Mouse (Mus musculus) heart, postnatal 36 days (tissue): ENCODE measurements around the gene Slc7a6. TPM values are rescaled to one million over a fixed set of nuclear protein-coding genes. Genes with fewer than 3 reads are reported as not detected.
A peak's percentile ranks its signal among the peaks of the same experiment; 100 is the strongest.

ENCODE experiments used
- DNase-seq, 2 experiments: peaks; one replicate each; pipeline ENCODE4 v3.0.0; 2021 to 2022
- intact Hi-C: fragments of 180-260 bp; cut with DNase I; formaldehyde crosslinking; loops from one replicate; pipeline ENCODE4 v1.15.1; 2025
- total RNA-seq, 2 experiments: library from RNA; stranded (reverse); gene quantifications; 2 replicates each; pipeline ENCODE4 v1.2.3; 2021

Slc7a6 gene
- total RNA-seq: 10 to 100 TPM; 11.4 to 12.3 TPM

DNA sequence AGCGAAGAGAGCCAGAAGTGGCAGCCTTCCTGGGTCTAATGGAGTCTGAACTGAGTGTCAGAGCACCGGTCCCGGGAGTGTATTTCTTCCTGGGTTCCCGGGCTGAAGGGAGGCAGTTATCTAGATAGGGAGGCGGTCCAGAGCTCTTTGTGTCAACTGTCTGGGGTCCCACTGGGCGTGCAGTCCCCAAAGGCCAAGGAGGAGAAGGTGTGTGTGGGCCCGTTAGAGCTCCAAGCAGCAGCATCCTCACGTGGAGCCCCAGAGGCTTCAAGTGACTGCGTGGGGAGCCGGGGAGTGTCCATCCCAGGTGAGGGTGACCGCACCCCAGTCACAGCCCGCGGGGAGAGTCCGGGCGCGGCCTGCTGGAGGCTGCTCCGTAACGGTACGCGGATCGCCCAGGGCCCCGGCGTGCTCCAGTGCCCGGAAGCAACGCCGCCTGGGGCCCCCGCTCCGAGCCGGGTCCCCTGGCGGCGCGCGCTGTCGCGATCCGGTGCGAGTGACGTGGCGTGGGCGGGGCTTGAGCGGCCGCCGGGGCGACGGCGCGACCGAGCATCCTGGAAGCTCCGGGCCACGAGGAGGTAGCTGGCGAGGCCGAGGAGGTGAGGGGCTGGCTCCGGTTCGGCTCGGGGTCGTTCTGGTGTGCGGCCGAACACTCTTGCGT is at the start of gene Slc7a6:
Slc7a6 (plus strand) TSS at position 502 of the 661 bp plus-strand sequence.
- DNase-seq: peak; percentile 88 to 92
- intact Hi-C loops: loop anchor here (2.0 kb wide), 1 partner anchor 42 kb away; the partner anchor contains the start of genes Prmt7 and Slc7a6os

DNA sequence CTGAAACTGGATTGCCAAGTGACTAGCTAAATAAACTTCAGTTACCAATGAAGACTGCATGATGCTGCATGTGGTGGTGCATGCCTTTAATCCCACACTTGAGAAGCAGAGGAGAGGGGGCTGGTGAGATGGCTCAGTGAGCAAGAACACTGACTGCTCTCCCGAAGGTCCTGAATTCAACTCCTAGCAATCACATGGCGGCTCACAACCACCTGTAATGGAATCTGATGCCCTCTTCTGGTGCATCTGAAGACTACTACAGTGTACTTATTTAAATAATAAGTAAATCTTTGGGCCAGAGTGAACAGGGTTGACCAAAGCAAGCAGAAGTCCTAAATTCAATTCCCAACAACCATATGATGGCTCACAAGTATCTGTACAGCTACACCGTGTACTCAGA is 45.2 kb upstream of the Slc7a6 start:
- no peak for DNase-seq
- intact Hi-C loops: no loop called here

DNA sequence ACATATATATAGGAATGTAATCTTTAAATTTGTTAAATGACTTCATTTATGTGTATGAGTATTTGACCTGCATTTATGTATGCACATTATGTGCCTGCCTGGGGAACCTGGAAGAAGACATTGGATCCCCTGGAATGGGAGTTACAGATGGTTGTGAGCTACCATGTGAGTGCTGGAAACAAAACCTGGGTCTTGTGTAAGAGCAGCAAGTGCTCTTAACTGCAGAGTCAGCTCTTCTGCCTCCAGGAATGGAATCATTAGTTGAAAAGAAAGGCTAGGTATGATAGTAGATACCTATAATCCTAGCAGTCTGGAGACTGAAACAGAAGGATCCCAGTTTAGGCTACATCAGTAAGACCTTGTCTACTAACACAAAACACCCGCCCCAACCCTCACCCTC is 42.6 kb upstream of the Slc7a6 start:
- intact Hi-C loops: no loop called here
- no peak for DNase-seq

DNA sequence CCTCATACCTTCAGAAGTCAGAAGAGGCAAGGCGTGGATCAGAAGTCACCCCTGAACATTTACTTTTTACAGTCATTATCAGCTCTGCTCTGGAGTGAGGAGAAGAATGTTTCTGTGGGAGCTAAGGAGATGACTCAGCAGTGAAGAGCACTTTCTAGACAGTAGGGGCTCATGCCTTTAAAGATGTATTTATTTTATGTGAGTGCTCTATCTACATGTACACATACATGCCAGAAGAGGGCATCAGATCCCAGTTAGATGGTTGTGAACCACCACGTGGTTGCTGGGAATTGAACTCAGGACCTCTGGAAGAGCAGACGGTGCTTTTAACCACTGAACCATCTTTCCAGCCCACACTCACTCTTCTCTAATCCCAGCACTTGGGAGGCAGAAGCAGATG is 41.6 kb upstream of the Slc7a6 start:
- no peak for DNase-seq
- intact Hi-C loops: no loop called here

DNA sequence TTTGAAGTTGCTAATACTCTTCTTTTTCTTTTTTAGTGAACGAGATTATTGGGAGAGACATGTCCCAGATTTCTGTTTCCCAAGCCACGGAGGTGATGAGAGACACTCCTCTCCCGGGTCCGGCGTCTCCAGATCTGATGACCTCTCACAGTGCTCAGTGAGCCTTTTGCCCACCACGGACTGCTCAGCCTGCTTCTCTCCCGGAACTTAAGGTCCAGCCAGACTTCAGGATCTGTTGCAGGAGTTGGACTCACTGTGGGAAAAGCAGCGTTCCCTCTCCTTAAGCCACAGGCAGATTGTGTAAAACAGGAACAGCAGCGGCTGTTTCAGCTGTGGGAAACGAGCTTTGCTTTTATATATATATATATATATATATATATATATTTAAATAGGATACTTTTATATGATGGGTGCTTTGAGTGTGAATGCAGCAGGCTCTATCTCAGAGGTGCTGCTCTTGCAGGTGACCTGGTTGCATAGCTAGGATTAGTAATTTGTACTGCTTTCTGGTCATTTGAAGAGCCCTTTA is 40.7 kb upstream of the Slc7a6 start:
- DNase-seq: no peak

DNA sequence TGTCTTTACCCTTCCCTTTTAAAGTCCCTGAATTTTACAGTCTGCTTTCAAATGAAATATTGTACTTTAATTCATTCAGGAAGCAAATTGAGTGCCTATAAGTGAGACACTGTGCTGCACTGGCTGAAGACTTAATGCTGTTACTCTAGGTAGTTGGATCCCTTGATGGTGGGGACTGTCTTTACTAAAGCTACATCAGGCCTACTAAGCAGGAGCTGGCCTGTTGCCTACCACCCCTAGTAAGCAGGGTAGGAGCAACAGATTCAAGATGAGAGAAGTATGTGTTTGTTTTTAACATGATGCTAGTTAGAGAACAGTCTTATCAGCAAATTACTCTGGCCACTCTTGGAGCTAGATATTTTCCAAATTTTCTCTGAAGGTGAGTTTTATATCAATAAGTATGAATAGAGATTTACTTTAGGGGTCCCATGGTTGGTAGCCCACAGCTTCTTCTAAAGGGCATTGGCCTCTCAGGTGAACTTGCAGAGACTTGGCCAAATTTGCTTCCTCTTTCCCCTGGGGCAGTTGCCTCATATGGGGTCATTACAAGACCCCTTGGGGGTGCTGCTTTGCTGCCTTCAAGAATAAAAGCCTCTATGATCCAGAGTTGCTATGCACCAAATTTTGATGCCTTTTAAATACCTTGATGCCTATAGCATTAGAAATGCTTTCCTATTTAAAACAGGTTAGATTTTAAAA is 39.3 kb upstream of the Slc7a6 start:
- DNase-seq: no peak
- intact Hi-C loops: no loop called here

More for the DNA sequence above, 40.7 kb upstream of the Slc7a6 start:
- intact Hi-C loops: no loop called here

DNA sequence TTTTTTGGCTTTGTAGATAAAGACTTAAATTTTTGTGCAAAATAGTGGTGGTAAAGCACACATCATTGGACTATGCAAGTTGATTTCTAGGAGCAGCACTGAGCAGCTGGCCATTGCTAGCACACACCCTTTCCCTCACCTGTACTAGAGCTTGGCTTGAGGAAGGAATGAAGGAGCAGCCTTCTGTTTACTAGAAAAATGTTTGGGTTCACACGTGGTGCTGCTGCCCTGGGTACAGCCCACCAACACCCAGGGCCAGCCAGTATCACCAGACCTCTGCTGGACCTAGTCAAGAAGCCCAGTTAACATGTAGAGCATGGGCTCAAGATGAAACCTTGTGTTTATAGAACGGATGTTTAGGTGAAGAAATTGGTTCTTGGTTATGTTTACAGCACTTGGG is 38.7 kb upstream of the Slc7a6 start:
- intact Hi-C loops: no loop called here
- no peak for DNase-seq

DNA sequence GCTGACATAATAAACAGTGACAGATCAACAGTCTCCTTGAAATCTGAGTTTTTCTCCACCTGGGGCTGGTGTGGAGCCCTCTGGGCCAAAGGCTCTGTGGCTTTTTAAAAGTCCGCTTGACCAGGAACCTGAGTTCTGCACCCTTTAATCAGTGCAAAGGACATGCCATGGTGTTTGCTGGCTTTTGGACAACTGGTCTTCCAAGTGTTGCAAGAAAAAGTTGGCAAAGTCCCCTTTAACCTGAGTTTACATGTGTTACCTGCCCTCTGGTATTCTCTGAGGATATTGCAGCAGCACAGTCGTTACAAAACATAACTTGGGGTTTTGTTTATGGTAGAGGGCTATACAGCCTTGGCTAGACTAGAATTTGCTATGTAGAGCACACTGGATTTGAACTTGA is 38.2 kb upstream of the Slc7a6 start:
- no peak for DNase-seq
- intact Hi-C loops: no loop called here

DNA sequence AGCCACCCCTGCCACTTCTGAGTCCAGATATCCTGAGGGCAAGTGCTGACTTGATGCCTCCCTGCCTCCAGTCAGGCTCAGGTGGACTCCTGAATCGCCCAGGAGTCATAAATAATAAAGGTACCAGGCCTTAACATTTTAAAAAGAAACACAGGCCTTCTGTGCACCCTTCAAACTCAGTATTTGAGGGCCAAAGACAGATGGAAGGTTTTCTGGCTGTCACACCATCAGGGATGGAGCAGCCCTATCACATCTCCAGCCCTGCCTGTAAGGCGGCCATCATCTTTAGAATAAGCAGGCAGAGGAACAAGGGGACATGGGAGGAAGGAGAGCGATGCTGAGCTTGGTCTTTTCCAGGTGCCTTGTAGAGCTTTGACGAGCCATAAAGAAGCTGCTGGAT is 37.6 kb upstream of the Slc7a6 start:
- intact Hi-C loops: no loop called here
- DNase-seq: no peak

DNA sequence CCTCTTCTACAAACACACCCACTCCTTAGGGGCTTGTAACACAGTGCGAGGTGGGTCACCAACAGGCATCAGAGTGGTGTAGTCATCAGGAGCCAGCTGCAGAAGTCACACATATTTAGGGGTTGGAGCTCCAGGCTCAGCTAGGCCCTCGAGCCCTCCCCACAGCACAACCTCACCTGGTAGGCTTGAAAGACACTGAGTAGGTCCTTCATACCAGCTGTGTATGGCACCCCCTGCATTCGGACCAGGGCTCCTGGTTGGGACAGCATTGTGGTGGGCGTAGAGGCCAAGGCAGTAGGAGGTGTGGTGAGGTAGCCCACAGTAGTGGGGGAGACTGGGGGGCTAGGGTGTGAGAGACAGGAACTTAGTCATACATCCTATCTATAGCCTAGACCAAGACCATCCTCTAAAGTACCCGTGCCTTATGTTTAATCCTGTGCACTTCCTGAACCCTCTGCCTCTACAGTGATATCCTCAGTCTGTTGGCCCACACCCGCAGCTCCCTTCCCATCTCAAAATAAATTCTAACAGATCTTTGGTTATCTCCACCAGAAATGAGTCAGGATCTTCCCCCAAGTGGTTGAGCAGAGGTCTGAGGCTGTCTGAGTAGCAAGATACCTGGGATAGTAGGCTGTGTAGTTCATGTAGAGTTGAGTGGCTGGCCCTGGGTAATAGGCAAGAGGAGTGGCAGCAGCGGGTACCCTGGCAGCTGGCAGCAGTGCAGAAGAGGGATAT is 37.0 kb upstream of the Slc7a6 start:
- intact Hi-C loops: no loop called here
- no peak for DNase-seq

DNA sequence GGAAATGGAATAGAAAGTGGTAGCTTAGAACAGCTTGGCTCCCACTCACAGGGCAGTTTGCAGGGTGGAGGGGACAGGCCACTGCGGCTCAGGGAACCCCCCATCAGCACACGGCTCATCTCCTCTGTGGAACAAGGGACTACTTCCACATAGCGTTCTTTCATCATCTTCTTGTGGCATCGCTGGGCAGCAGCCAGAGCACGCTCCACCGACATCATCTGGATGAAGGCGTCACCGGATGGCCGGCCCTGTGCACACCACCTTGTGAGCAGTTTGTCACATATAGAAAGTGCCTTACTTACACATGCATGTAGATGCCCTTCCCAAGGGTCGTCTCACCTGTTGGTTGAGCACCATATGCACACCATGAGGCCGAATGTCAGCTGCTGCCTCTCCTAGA is 36.3 kb upstream of the Slc7a6 start:
- intact Hi-C loops: no loop called here
- DNase-seq: no peak

DNA sequence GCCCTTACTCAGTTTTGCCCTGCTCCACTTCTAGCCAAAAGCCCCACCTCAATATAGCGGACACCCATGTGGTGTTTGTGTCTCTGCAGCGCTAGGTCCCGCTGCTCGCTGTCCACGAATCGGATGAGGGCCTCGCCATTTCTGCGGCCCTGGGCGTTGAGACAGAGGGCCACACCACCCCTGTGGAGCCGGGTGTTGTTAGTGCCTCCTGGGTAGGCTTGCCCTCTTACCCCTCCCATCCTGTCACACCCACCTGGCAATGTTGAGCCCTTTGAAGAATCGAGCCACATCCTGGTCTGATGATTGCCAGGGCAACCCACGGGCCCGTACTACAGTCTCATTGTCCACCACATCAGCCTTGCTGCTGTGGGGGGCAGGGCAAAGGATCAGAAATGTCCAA is 35.1 kb upstream of the Slc7a6 start:
- intact Hi-C loops: no loop called here
- no peak for DNase-seq

DNA sequence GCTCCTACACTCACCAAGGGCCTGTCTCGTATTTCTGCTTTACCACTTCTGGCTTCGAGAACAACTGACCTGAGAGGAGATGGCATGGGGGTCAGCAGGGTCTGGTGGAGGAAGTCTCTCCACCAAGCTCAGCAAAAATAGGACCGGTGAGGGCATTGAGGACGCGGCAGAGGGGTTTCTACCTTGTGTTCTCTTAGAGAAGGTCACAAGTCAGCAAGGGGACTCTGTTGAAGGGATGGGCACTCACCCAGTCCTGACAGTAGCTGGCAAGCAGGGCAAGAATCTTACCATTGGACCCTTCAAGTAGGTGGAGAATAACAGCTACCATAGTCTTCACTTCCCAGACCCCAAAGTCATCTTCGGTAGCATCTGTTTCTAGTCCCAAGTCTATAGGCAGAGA is 34.7 kb upstream of the Slc7a6 start:
- intact Hi-C loops: no loop called here
- DNase-seq: no peak

DNA sequence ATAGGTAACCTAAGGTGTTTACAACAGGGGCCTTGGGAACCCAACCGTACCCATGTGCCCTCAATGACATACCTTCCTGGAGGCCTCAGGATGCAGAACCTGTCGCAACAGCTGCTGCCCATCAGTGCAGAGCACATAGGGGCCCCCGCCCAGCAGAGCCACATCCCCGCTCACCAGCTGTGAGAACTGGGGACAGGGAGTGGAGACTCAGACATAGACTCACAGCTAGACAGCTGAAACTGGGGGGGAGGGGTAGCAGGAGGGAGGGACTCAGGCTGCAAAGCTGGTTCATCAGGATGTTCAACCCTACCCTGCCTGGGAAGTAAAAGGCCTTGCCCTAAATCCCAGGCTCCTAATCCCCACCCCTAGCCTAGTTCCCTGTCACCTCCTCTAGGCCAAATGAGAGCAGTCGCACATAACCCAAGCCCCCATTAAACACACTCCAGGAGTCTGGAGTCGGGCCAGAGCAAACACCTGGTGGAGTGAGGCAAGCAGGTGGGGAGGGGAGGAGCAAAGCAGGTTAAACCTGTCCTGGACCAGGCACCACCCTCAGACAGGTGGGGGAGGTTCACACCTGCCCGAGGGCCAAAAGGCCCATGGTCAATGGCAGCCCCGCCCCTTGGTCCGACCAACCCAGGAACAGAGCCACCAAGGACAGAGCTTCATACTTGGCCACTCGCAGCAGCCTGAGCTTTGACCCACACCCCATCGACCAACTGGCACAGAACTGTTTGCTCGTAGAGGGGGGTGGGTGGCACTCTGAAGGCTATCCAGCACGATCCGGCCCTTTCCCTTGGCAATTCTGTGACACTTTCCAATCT is 33.7 kb upstream of the Slc7a6 start:
- intact Hi-C loops: no loop called here
- DNase-seq: no peak

DNA sequence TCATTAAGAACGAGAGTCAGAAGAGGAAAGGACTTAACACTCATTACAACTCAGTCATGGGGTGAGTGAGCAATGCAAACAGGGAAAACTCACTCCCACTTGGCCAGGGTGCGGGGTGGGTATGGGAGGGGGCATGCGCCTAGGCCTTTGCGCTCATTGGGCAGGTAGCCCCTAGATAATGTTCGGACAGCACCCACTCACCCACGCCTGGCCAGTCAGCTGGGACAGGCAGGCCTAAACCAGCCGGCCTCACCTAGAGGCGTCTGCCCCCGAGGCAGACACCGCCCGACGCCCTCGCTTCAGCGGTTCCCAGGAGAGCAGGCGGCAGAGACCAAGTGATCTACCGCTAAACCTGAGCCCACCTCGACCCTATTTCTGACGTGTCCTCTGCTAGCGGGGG is 33.0 kb upstream of the Slc7a6 start:
- intact Hi-C loops: no loop called here
- DNase-seq: no peak

DNA sequence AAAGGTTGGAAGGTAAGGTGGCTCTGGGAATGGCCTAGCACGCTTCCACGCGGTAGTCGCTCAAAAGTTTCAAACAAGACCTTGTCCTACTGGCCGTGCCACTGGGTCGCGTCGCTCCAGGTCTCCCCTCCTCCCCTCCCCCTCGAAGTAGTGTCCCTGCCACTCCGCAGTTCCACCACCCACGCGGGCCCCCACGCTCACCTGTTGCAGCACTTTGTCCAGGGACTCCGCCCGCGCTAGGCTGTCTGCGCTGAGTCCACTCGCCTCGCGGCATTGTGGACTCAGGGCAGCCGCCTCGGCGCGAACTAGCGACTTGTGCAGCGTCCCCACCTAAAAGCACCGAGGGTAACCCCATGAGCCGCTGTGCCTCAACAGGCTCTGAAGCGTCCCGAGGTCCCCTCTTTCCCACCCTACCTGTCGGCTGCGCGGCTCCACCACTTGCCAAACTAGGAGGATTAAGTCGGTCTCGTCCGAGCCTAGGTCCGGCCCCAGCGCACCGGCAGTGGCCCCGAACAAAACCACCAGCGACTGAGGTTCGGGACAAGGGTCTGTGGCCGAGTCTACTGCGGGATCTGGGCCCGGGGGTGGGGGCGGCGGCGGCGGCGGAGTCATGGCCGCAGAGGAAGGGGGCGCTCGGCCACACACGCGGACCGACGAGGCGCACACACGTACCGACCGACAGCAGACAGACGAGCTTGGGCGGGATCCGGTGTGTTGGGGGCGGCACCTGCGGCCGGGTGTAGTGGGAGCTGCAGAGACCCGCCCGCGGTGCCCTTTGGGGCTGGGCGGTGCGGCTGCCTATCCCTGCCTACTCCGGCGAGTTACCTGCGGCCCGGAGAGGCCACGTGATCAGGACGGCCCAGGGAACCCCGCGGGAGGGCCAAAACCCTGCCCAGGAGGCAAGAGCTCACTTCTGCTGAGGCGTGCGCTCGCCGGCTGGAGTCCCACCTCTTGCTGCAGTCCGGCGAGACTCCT is 32.2 kb upstream of the Slc7a6 start, which contains the start of gene Esrp2:
Esrp2 (minus strand) TSS at position 819 of the 975 bp plus-strand sequence.
- peak in 1 of 2 experiments; percentile 32 for DNase-seq
- intact Hi-C loops: no loop called here

DNA sequence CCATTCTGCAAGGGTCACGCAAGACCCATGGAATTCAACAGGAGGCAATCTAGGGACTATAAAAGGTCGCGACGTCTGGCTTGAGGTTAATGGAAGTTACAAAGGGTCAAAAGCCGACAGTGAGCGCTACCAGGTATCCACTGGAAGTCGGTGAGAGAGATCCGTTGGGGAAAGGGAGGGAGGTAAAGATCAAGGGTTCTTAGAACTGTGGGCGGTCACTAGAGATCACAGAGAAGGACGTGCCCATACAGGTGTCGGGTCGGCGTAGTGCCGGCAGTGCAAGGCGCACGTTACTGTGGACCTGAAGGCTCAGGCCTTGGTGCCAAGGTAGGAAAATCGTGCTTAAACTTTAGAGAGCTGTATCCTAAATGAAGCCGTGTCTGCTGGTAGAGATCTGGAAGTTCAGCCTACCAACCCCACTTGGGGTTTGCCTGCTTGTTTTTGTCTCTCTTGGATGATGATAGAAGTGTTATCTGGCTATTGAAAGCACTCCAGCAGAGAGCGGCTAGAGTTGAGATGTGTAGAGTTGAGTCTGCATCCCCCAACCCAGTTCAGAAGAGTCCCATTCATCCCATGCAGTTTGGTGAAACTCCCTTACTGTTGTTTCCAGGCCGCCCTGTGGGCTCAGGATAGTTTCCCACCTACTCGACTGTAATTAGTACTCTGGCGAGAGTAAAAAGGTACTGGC is 31.3 kb upstream of the Slc7a6 start:
- intact Hi-C loops: no loop called here
- DNase-seq: no peak

DNA sequence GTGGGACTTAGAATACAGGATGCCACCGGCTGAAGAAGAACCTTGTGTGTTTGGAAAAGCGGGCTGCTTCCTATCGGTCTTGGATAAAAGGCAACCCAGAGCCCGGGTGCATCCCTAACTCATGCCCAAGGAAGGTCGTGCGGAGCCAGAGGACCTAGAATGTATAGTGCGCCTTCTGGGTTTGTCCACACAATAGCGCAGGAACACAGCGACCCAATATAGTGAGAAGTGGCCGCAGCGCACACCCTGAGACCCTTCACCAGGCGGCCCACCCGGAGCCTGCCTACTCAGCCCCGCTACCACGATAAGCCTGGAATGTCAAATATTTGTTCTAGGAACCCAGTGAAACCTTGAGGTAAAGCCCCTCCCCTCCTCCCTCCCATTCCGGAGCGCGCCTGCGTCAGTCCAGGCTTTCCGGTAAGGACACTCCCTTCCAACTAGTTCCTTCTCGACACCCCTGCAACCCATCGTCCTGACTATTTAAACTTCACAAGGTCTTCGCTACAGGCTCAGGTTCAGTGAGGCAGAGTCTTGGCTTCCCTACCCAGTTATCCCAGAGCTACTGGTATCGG is 30.7 kb upstream of the Slc7a6 start:
- intact Hi-C loops: no loop called here
- DNase-seq: peak; percentile 66 to 71
